Mouse (Mus musculus) ZHBTc4 (cell line): ENCODE data around the gene Slit1.

Experiments used
- DNase-seq: peaks from one replicate; pipeline ENCODE4 v3.0.0-alpha.2; 2011; ENCODE audit warnings: low read depth, low spot score

Gene Slit1

DNA sequence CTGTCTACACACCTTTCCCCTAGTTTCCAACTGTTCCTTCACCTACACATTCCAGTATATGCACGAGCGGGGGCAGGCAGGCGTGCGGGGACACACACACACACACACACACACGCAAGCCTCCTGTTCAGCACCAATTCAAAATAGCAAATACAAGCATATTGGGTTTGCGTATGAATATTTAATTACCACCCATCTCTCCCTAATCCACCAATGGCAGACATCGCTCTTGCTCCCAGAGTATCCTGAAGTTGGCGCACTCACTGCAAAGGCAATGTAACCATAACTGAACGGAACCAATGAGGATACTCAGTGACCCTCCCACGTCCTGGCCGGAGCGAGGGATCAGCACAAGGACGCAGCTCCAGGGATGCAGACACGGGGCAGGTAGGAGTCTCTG, 86.8 kb downstream of the Slit1 start:
- DNase-seq, result no peak

DNA sequence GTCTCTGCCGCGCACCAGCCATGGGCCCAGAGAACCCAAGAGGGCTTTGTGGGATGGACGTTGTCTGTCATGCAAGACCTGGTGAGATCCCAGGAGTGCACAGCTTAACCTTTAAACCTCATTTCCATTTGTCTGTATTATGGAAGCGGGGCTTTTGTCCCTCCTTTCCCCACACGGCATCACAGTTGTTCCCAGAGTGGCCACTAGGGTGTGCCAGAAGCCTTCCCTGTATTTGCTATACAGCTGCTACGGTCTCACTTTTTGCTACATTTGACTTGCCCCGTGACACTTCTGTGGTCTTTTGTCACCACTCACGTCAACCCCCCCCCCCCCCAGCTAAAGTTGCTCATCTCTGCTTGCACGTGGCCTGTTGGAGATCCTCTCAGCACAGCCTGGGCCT, 87.5 kb downstream of the Slit1 start:
- peak; percentile 87 for DNase-seq

DNA sequence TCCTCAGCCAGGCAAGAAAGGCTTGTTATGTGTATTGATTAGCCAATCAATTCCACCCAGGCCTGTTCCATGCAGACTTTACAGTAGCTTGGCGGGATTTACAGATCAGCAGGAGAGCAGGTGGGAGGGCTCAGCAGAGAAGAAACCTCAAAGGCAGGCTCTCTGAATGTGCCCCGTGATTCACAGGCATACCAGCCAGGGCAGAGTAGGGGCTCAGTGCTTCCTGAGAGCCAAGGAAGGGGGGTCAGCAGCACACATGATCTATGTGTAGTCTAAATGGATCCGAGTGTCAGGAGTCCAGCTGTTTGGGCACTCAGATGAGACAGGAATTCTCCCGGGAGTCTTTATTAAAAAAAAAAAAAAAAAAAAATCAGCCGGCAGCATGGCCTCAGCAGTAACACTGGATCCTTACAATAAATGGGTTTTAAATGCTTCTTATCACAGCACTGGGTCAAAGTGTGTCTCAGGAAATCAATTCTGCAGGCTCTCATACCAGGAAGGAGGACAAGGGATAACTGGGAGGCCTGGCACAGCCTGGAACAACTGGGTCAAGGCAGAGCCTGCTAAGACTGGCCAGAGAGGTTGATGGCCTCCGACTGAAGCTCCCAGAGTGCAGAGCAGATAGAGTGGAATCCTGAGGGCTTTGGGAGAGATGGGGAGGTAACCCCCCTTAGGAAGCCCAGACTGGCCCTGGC, 88.2 kb downstream of the Slit1 start:
- no peak for DNase-seq

DNA sequence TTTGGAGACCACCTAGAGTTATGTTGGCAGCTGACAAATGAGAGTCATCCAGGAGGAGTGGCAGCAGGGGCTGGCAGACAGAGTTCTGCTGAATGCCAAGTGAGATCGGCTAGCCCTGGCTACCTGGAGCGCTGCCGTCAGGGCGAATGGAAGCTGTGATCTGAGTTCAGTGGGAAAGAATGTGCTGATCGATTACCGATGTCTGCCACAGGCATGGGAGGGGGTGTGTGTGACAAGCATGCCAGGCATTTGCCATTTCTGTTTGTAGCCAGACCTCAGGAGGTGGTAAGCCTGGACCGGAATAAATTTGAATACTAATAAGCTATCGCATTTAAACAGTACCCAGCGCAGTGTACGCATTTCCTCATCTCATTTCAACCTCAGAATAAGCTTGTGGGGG, 91.5 kb downstream of the Slit1 start:
- no peak for DNase-seq

- no peak for DNase-seq
Observed at GRCm38 (mm10) chr19:41649394-41649793, 94.1 kb downstream of the Slit1 start.

DNA sequence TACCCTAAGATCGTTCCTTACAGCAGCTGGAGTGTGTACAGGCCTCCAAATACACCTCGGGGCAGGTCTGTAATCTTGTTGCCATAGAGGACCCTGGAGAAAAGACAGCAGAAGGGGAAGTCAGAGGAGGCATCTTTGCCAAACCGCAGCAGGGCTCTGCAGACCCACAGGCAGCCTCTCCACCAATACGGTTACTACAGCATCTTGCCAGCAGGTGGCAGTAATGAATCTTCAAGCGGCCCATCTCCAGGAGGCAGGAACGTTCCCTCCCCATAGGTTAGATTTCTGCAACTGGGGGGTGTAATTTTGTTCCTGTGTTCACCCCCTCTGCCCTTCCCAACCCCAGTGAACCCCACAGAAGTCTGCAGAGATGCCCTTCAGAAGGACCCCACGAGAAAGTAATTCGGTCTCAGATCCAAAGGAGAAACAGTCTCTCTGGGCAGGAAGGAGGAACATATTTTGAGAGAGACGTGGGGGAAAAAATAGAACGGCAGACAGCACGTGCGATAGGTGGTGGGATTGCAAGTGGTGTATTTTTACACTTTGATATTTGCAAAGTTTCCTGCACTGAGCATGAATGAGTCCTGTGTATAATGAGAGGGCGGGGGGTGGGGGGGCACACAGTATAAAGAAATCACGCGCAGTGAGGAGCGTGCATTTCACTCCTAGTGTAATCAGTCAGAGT, 96.4 kb downstream of the Slit1 start:
- peak; percentile 82 for DNase-seq

GRCm38 (mm10) chr19:41643010-41643409, 100.5 kb downstream of the Slit1 start:
- DNase-seq, result no peak

DNA sequence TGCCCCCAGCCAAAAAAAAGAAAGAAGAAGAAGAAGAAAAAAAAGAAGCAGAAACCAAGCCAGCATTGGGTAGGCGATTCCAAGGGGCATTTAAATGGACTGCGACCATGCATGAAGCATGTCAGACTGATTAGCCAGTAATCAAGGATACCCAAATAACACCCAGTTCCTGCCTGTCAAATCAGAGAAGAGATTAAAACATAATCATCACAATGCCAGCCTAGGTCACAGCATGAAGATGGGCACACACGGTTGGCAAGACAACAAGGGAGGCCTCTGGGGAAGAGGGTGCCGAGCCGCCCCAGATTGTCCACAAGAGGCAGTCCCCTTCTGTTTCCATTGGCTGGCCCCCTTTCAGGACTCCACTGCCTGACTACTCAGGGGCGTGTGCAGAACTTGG, 108.5 kb downstream of the Slit1 start:
- no peak for DNase-seq

DNA sequence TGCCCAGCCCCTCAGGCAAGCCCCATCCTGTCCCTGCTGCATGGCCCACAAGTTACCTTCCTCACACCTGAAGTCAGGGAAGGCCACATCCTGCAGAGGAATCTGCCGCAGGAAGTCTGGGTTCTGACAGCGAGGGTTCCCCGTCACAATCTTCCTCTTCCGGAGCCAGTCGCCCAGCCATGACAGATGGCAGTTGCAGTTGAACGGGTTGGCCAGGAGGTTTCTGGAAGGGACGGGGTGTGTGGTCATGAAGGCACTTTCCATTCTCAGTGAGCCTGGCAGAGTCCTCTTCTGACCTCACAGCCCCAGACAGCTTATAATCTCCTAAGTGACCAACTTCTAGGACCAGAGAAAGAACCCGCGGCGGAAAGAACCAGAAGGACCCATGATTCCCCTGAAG, 109.4 kb downstream of the Slit1 start:
- DNase-seq, result no peak

DNA sequence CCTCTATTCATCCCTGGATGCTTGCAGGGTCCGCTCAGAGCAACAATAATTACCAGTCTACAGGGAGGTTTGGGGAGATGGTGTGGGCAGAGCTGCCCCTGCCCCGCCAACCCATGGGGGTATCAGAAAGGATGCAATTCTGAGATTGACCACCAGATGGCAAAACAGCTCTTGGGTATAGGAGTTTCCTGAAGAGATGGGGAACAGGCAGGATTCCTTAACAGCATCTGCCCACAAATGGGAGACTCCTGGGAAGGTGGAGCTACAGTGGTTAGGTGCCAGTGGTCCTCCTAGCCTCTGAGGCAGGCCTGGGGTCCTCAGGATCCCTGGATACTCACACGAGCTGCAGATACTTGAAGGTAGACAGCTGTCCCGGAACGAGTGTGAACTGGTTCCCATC, 113.9 kb downstream of the Slit1 start:
- peak; percentile 80 for DNase-seq

GRCm38 (mm10) chr19:41628970-41629369, 114.5 kb downstream of the Slit1 start:
- no peak for DNase-seq

- no peak for DNase-seq
Observed at GRCm38 (mm10) chr19:41620366-41621092, 122.9 kb downstream of the Slit1 start.

DNA sequence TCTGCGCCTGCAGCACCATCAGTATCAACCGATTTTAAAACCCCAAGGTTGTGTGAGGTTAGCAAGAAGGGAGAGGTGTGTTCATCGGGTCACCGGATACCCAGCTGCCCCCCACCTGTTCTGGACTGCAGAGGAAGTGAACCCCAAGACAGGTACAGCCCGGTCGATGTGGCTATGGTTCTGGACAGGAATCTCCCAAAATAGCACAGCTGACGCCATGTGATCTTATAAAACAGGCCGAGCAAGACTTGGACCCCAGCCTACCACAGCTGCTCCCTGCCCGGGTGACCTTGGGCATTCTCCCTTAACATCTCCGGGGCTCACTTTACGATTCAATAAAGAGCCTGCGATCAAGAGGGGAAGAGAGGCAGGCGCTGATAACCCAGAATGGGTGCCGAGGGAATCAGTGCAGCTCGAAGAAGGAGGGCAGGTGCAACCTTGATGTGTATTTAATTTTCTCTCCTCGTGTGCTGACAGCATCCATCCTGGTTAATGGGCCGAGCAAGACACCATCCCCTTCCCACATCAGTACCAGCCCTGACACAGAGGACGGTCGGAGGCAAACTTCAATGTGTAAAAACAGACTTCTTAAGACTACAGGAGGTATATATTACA, 124.6 kb downstream of the Slit1 start:
- DNase-seq, result no peak

DNA sequence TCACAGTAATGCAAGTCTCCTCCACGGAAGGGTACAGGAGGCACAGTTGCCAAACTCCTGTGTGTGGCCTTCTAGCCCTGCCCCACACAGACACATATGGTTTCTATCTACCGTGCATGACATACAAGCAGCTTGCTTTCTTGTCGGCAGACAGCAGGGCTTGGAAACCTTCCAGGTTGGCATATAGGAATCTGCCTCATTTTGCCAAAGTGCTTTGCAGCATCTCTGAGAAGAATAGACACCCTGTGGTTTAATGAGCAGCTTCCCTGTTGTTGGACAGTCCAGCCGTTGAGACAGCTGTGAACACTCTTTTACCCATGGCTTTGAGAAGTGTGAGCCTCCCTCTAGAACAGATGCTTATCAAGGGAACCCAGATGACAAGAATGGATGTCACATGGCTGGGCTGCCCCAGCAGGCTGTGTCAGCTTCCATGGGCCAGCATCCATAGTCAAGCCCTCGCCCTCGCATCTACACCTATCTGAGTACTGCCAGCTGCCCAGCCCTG, 125.3 kb downstream of the Slit1 start:
- no peak for DNase-seq

GRCm38 (mm10) chr19:41617102-41617501, 126.4 kb downstream of the Slit1 start:
- DNase-seq, result no peak

GRCm38 (mm10) chr19:41616274-41616673, 127.2 kb downstream of the Slit1 start:
- no peak for DNase-seq

- DNase-seq, result no peak
Observed at GRCm38 (mm10) chr19:41615606-41616224, 127.8 kb downstream of the Slit1 start.

GRCm38 (mm10) chr19:41613325-41614087, 130.0 kb downstream of the Slit1 start:
- DNase-seq, result peak; percentile 48

DNA sequence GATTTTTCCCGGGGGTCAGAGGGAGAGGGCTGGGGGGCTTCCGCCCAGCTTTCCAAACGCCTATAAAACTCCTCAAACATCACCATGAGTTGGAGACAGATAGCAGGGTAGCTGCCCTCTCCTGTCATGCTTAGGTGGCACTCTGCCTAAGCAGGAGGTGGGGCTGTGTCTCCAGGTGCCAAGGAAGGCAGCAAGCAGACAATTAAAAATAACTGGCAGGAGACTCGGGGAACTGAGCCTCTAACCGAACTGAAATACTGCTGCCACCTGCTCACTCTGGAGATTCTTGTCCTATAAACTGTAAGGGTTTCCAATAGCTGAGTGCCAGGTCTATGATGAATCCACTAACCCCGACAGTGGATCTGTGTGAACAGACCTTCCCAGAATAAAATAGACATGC, 131.8 kb downstream of the Slit1 start:
- no peak for DNase-seq

GRCm38 (mm10) chr19:41606208-41606987, 137.1 kb downstream of the Slit1 start:
- DNase-seq, result peak; percentile 21
